Mouse (Mus musculus): ENCODE measurements at regions not wholly inside any gene's neighbourhood (a gene's known extent, or its start where the extent isn't known, plus 50 kb on each side); places are given as distances from the start of the nearest gene placed in this dataset.

- DNase-seq = no peak
These were observed 340.6 kb downstream of the Setd4 start for GRCm38 (mm10) chr16:93263141-93263815.

- peak; percentile 22 for DNase-seq
These were observed 357.0 kb downstream of the Setd4 start for GRCm38 (mm10) chr16:93246825-93247224.

- no peak for DNase-seq
These were observed 358.1 kb downstream of the Setd4 start for GRCm38 (mm10) chr16:93245738-93246137.

GRCm38 (mm10) chr16:93238898-93239297, 365.0 kb downstream of the Setd4 start:
- DNase-seq = no peak

GRCm38 (mm10) chr16:93238326-93238725, 365.5 kb downstream of the Setd4 start:
- DNase-seq = no peak

GRCm38 (mm10) chr16:93225644-93226043, 378.2 kb downstream of the Setd4 start:
- DNase-seq = no peak

- no peak for DNase-seq
These were observed 378.7 kb downstream of the Setd4 start for GRCm38 (mm10) chr16:93225196-93225595.

GRCm38 (mm10) chr16:93219731-93220130, 384.1 kb downstream of the Setd4 start:
- no peak for DNase-seq

GRCm38 (mm10) chr16:93218402-93218801, 385.5 kb downstream of the Setd4 start:
- DNase-seq = no peak

GRCm38 (mm10) chr16:93217600-93218226, 386.1 kb downstream of the Setd4 start:
- DNase-seq = no peak

- DNase-seq = no peak
These were observed 388.2 kb downstream of the Setd4 start for GRCm38 (mm10) chr16:93215630-93216029.

- no peak for DNase-seq
These were observed 387.7 kb upstream of the Runx1 start for GRCm38 (mm10) chr16:93213618-93214017.

- DNase-seq = no peak
These were observed 381.7 kb upstream of the Runx1 start for GRCm38 (mm10) chr16:93207675-93208074.

GRCm38 (mm10) chr16:93207217-93207616, 381.3 kb upstream of the Runx1 start:
- no peak for DNase-seq

GRCm38 (mm10) chr16:93206325-93206724, 380.4 kb upstream of the Runx1 start:
- no peak for DNase-seq

- DNase-seq = no peak
These were observed 378.7 kb upstream of the Runx1 start for GRCm38 (mm10) chr16:93204601-93205000.

GRCm38 (mm10) chr16:93202591-93202990, 376.6 kb upstream of the Runx1 start:
- DNase-seq = no peak

GRCm38 (mm10) chr16:93197300-93197699, 371.4 kb upstream of the Runx1 start:
- no peak for DNase-seq

GRCm38 (mm10) chr16:93193921-93194481, 368.1 kb upstream of the Runx1 start:
- no peak for DNase-seq

GRCm38 (mm10) chr16:93193263-93193662, 367.3 kb upstream of the Runx1 start:
- DNase-seq = no peak

GRCm38 (mm10) chr16:93192651-93193173, 366.8 kb upstream of the Runx1 start:
- no peak for DNase-seq

- no peak for DNase-seq
These were observed 365.2 kb upstream of the Runx1 start for GRCm38 (mm10) chr16:93191174-93191573.

GRCm38 (mm10) chr16:93190301-93190700, 364.4 kb upstream of the Runx1 start:
- DNase-seq = no peak

GRCm38 (mm10) chr16:93189875-93190274, 363.9 kb upstream of the Runx1 start:
- DNase-seq = no peak

All from heart, postnatal 4 days (tissue).